Mouse (Mus musculus) kidney, postnatal 14 days (tissue): ENCODE data around the gene Wdfy3.
"Not testable (repeated sequence)": the region's sequence is repeated elsewhere in the genome, so short reads cannot be mapped to it uniquely, and the experiment has no call there.

Experiments used
- DNase-seq: peaks from one replicate; pipeline ENCODE4 v3.0.0; 2022; ENCODE audit warnings: mixed read lengths

The Wdfy3 gene

GRCm38 (mm10) chr5:101937362-101937761 is 132.4 kb downstream of the Wdfy3 start:
- DNase-seq, result peak; percentile 34

DNA sequence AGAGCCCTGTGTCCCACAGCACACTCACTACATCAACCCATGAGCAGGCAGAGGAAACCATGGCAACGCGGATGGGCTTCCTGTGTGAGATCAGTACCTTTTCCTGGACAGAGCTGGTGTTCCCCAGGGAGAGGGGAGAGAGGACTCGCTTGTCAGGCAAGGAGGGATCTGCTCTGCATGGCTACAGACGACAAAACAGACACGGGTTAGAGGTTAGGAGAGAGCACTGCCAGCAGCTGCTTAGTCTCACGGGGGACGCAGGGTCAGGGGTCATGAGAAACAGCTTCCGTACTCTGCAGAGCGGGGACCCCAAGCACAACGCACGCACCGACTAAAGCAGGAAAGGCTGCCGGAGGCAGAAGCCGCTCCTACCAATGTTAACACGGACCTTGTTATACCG is 133.8 kb downstream of the Wdfy3 start:
- DNase-seq, result peak; percentile 78

DNA sequence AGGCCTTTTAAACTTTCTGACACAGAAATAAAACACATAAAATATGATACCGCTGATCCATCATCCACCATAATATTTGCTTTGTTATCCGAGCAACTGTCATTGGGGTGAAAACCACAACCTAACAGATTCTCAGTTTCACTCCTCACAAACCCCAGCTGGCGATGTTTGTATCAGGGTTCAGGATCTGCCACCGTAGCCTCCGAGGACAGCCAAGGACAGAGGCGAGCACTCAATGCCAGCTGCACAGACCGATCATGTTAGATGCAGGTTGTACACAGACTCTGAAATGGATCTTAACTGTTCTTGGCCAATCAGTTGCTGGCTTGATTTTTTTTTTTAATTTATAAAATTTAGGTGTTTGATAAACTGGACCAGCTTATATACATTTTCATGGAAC is 135.1 kb downstream of the Wdfy3 start:
- DNase-seq, result no peak

DNA sequence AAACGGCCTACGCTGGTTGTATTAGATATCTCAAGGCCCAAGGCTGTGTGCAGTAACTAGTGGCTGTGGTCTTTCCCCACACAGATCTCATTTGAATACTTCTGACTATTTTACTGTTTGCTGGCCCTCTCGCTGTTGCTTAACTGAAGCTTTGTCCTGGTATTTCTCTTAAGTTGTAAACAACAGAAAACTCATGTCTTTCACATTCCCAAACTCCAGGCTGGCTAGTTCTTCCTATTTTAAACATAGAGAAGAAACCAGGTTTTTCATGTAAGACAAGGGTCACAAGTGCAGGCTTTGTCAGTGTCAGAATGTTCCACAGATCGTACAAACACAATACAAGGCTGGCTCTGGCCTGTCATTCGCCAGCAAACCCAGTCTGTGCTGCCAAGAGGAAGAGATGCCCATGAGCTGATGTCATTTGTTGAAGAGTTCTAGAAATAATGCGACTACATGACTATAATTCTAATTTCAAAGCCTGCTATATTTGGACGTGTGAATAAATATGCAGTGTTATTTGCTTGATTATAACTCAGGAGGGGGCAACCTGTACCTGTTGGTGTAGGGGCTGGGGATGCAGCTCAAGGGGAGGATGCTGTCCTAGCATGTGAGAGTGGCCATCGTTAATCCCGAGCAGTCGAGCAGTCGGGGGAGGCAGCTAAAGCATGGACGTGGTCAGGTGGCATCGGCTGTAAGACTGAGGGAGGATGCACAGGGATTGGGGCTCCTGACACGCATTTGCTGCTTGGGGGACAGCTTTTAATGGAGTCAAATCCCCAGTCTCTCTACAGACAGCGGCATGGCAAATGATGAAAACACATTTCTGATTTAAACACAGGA is 136.5 kb downstream of the Wdfy3 start:
- no peak for DNase-seq

DNA sequence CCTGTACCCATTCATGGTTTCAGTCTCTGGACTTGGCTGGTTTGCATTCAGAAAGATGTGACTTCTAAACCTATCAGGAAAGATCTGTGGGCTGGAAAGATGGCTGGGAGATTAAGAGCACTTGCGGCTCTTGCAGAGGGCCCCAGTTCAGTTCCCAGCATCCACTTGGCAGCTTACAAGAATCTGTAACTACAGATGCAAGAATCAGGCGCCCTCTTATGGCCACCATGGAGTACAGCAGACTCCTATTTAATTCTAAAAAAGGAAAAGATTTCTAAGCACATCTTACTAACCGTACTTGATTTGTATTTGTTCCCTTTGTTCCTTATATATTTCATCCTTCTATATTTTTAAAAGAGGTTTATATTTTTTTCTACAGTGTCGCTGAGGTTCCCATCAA is 137.7 kb downstream of the Wdfy3 start:
- DNase-seq, result no peak

- no peak for DNase-seq
These were observed 143.4 kb downstream of the Wdfy3 start for GRCm38 (mm10) chr5:101926311-101926710.

DNA sequence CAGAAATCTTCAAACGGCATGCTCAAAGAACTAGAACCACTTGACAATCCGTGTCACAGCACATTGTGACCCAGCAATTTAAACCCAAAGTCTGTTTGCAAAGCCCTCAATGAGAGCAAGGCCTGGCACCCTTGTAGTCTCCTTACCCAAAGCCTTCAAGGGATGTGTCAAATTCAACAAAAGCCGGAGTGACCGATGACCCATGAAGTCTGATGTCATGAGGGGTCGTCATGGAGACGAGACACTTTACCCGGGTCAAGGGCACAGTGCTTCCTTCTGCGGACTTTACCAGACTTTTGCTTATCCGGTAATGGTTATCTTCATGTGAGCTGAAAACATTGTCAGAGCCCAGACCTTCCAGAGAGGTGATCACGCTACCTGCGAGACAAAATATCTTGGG is 146.0 kb downstream of the Wdfy3 start:
- DNase-seq, result no peak

DNA sequence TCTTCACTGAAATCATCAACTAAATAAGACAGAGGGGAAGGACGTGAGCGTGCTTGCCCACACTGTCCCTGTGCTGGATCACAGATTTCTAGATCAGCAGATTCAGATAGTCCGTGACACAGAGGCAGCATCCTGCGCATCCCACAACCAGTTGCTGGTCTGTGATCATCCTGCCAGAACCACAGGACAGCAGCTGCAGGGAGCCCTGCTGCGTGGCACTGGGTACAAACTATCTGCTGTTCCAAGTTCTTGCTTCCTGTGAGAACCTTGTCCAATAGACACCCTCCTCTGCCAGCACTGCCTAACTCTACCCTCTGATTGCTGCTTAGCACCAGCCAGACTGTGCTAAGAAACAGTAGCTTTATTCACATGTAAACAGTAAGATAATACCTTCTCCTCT is 150.2 kb downstream of the Wdfy3 start:
- no peak for DNase-seq

GRCm38 (mm10) chr5:101909468-101909867 is 160.3 kb downstream of the Wdfy3 start:
- DNase-seq, result no peak

GRCm38 (mm10) chr5:101905624-101906023 is 164.1 kb downstream of the Wdfy3 start:
- DNase-seq, result no peak

- DNase-seq, result not testable (repeated sequence)
These were observed 164.9 kb downstream of the Wdfy3 start for GRCm38 (mm10) chr5:101904841-101905240.

GRCm38 (mm10) chr5:101902686-101903085 is 167.0 kb downstream of the Wdfy3 start:
- no peak for DNase-seq

GRCm38 (mm10) chr5:101899981-101900380 is 169.7 kb downstream of the Wdfy3 start:
- DNase-seq, result no peak

- DNase-seq, result no peak
These were observed 172.9 kb downstream of the Wdfy3 start for GRCm38 (mm10) chr5:101896784-101897183.

DNA sequence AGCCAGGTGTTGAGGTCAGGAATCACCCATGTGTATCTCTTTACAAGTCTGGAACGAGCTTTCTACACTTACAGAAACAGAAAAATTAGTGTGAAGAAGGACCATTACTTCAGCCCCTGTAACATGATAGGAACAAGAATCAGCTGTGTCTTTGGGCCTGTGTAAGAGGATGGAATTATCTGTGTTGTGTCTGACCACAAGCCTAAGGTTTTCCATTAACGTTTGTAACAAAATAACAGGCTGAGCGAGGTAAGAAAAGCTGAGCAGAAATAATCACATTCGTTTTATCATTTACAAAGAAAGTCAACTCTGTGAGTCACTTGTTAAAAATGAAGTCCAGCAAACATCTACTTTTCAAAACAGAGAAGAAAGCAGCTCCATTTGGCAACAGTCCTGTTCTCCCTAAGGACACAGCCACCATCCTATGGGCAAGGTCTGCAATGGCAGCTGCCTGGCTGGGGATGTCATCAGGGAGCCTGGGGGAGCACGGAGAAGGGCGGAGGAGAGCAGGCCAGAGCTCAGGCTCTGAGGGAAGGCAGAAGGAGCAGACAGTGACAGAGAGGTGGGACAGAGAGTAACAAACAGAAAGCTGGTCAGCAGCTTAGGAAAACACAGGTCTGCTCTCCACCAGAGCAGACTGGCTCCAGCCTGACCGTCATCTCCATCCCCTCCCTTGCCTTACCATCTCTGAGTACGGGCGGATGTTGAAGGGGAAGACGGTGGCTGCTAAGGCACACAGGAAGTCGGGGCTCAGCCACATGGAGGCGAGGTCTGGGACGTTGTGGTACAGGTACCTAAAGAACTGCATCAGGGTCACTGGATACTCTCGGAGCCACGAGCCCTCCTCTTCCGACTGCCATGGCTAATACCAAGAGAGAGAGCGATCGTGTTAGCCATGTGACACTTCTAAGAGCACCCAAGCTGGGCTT is 173.7 kb downstream of the Wdfy3 start:
- no peak for DNase-seq

GRCm38 (mm10) chr5:101895119-101895518 is 174.6 kb downstream of the Wdfy3 start:
- no peak for DNase-seq

DNA sequence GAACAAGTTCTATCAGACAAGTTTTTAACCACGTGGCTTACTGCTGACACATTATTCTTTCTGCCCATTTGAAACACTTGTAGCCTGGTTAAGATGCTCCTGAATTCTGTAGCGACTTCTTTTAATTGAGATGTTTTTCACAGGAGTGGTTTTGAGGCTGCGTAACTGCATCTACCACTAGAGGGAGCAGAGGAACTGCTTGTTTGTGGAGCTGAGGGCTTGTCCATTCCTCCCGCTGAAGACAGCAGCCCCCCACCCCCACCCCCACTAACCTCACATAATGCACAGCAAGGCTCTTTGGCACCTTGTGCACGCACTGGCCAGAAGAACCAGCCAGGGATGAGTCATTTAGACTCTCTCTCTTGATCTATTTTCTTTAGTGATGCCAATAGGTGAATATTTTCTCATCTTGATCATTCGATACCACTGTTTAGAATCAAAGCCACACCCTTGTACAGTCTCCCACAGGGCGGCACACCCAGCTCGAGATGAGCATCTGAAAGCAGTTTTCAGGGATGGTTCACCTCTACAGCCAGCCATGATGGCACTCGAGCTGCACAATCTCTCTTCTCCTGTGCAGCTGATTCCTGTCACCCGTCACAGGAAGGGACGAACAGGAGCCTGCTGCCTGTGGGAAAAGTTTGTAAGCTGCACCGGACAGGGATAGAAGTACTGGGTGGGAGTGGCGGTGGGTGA is 175.8 kb downstream of the Wdfy3 start:
- peak; percentile 30 for DNase-seq

DNA sequence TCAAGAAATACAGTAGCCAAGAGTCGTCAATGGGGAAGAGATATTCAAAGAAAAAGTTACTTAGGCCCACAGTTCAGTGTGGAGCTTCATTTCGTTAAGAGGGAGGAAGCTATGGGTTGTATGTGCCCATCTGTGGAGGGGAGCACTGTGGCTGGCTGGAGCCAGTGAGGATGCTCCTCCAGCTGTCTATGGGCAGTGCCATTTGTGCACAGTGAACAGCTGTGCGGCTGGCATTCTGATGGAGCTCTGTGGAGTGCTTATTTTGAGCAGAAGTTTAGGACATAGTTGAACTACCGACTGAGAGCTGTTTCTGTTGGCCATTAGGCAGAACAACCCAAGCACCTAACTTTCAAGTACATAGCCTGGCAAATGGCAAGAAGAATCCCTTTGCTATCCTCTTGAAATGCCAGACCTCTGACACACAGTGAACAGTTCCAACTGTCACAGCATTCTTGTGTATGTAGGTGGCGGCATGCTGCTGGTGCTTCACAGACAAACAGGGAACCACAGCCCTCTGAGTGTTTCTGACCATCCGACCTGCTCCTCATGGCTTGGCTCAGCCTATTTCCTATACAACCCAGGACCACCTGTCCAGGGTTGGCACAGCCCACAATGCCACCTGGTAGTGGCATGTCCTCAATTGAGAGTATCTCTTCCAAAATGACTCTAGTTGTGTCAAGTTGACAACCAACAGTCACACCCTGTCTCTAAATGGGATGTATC is 177.9 kb downstream of the Wdfy3 start:
- no peak for DNase-seq

DNA sequence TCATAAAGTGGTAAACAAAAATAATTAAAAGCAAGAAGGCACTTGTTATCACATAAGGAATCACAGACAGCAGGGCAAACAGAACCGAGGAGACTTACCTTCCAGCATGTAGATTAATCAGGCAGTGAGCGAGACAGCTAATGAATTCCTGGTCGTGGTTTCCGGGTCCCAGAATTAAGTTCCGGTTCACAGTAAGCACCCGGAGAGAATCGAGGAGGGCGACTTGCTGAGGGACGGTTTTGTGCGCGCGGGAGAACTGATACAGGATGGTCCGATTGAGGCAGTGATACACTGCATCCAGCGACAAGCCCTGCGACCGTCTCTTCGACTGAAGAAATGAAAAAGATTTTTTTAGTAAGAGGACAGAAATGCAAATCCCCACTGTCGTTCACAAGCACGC is 181.7 kb downstream of the Wdfy3 start:
- DNase-seq, result no peak

GRCm38 (mm10) chr5:101885039-101885438 is 184.7 kb downstream of the Wdfy3 start:
- DNase-seq, result no peak

GRCm38 (mm10) chr5:101882191-101882590 is 187.5 kb downstream of the Wdfy3 start:
- DNase-seq, result no peak

DNA sequence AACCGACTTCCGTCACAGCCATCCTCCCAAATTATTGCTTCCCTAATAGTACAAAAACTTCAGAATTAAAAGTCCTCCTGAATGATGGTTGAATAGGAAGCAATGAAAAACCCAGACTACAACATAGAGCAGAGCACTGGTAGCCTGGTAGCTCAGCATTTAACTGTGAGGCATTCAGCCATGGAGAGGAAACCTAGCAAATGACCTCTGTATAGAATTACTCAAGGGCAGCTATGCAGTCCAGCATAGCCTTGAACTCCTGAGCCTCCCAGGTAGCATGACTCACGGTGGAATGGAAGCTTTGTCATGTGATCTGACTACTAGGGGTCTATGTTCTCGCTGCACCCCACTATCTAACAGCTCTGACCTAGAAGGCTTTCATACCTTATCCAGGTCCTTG is 189.8 kb downstream of the Wdfy3 start:
- no peak for DNase-seq

GRCm38 (mm10) chr5:101878403-101878802 is 191.3 kb downstream of the Wdfy3 start:
- DNase-seq, result no peak
